ENCODE assay signal across 12 mouse cellular contexts in the genomic region with DNA sequence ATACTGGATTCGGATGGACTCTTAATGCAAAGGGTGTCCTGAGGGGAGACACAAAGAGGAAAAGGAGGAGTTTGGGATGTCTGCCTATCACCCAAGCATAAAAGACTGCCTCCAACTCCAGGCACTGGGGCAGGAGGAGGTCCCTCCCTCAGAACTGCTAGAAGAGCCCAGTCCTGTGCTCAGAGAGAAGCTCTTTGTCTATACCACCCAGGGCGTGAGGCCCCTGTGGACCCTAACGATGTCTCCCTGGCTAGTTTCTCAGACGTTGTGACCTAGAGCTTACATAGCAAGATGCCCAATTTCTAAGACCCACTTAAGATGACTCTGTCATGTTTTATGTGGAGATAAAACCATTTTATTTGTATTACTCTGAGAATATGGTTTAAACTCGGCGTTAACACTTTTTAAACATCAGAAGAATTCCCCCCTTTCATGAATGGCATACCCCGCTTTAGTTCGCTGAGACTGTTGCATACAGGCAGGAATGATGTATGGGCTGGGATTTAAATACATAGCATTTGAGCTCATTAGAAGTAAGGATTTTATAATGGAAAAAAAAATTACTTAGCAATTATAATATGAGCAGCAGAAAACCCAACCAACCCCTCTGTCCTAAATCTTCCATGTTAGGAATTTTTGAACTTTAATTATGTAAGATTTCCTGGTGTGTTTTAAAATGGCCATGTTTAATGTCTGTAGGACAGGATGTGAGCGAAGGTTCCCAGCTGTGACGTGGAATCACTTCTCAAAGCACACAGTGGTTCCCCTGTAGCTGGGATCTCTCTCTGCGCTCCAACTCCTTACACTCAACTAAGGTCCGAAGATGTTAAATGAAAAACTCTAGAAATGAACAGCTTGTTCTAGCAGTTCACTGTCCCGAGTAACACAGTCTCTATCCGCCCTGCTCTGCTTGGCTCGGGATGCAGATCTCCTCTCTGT.
A peak's percentile ranks its signal among the peaks of the same experiment; 100 is the strongest.
DNase-seq lines count a peak whose midpoint lies in the region; ATAC-seq and TF ChIP-seq lines count a peak whose summit lies in the region.
"Had no signal": no experiment of that assay in that cellular context is flagged by ENCODE, and none has a peak within 500 bp of the region (broad histone marks: within the 10 kb centered on the region; RNA-seq: fewer than 3 reads in every experiment).

No protein-coding gene starts in this region.

- TF ChIP-seq EP300 in lung, postnatal 0 days (IDR thresholded peaks at IDR 0.05): no peak

- H3K9me3 ChIP-seq in intestine, embryonic 14.5 days (ENCODE audit: control insufficient read depth, low read length): no peaks in the 10 kb centered on the region
- no peaks in the 10 kb centered on the region for H3K9me3 ChIP-seq in intestine, embryonic 16.5 days (ENCODE audit: control insufficient read depth, low read length)
- no peaks in the 10 kb centered on the region for H3K9me3 ChIP-seq in midbrain, embryonic 11.5 days (ENCODE audit: control insufficient read depth, low read length)
- H3K9me3 ChIP-seq in midbrain, embryonic 14.5 days (ENCODE audit: control insufficient read depth, low read length): no peaks in the 10 kb centered on the region
- no peaks in the 10 kb centered on the region for H3K9me3 ChIP-seq in lung, postnatal 0 days (ENCODE audit: low read length)
- H3K9me3 ChIP-seq: embryonic facial prominence, embryonic 15.5 days; hindbrain, embryonic 15.5 days; limb, embryonic 12.5 days had no signal

- no peaks in the 10 kb centered on the region for H3K27me3 ChIP-seq in intestine, embryonic 14.5 days (replicated peaks; ENCODE audit: control insufficient read depth, insufficient read depth, low read length)
- no peaks in the 10 kb centered on the region for H3K27me3 ChIP-seq in intestine, embryonic 16.5 days (replicated peaks; ENCODE audit: control insufficient read depth, insufficient read depth, low read length)
- H3K27me3 ChIP-seq in midbrain, embryonic 11.5 days (ENCODE audit: control insufficient read depth, insufficient read depth, low read length): no peaks in the 10 kb centered on the region
- no peaks in the 10 kb centered on the region for H3K27me3 ChIP-seq in midbrain, embryonic 14.5 days (ENCODE audit: control insufficient read depth, insufficient read depth, low read length)
- no peaks in the 10 kb centered on the region for H3K27me3 ChIP-seq in lung, postnatal 0 days (replicated peaks; ENCODE audit: insufficient read depth, low read length)
- H3K27me3 ChIP-seq: embryonic facial prominence, embryonic 15.5 days; hindbrain, embryonic 15.5 days; limb, embryonic 12.5 days had no signal

- H3K27ac ChIP-seq in intestine, embryonic 14.5 days (ENCODE audit: low read depth): peak overlapping the region; percentile 47; the same call in 1 of the 2 replicates
- H3K27ac ChIP-seq in intestine, embryonic 16.5 days (ENCODE audit: low read length): no peak overlapping the region
- no peak overlapping the region for H3K27ac ChIP-seq in midbrain, embryonic 11.5 days (ENCODE audit: low read depth, low read length)
- no peak overlapping the region for H3K27ac ChIP-seq in midbrain, embryonic 14.5 days (replicated peaks; ENCODE audit: low read depth, low read length)
- no peak overlapping the region for H3K27ac ChIP-seq in lung, postnatal 0 days (ENCODE audit: low read length)
- H3K27ac ChIP-seq: embryonic facial prominence, embryonic 15.5 days; hindbrain, embryonic 15.5 days; limb, embryonic 12.5 days had no signal

- DNase-seq in intestine, embryonic 14.5 days (ENCODE audit: low spot score): no peak
- DNase-seq in midbrain, embryonic 11.5 days (ENCODE audit: low spot score, missing footprints): no peak
- DNase-seq in midbrain, embryonic 14.5 days: no peak
- peak; percentile 61 for DNase-seq in lung, postnatal 0 days (ENCODE audit: low spot score)
- peak; percentile 42 for DNase-seq in retina, embryonic 14.5 days (ENCODE audit: low spot score)
- no peak for DNase-seq in left cerebral cortex, adult 18-20 months (ENCODE audit: low spot score in 2 of 2)
- DNase-seq: cerebellum, adult 18-20 months; right cerebral cortex, postnatal 25 days had no signal

- 46% methylated on average over 15 of the region's 15 CpGs for WGBS in intestine, embryonic 14.5 days
- 57% methylated on average over 15 of the region's 15 CpGs for WGBS in intestine, embryonic 16.5 days
- WGBS in midbrain, embryonic 11.5 days: 56% methylated on average over 15 of the region's 15 CpGs
- WGBS in midbrain, embryonic 14.5 days: 54% methylated on average over 15 of the region's 15 CpGs
- 50% methylated on average over 15 of the region's 15 CpGs for WGBS in lung, postnatal 0 days

- H3K4me1 ChIP-seq in intestine, embryonic 14.5 days (replicated peaks; ENCODE audit: control insufficient read depth, insufficient read depth, low read length): peaks cover 9% of the 10 kb centered on the region; the same call in 1 of the 2 replicates
- no peaks in the 10 kb centered on the region for H3K4me1 ChIP-seq in intestine, embryonic 16.5 days (ENCODE audit: control insufficient read depth, insufficient read depth, low read length)
- no peaks in the 10 kb centered on the region; the same call in 1 of the 2 replicates for H3K4me1 ChIP-seq in midbrain, embryonic 11.5 days (ENCODE audit: control insufficient read depth, insufficient read depth, low read length)
- no peaks in the 10 kb centered on the region for H3K4me1 ChIP-seq in midbrain, embryonic 14.5 days (ENCODE audit: control insufficient read depth, insufficient read depth, low read length)
- H3K4me1 ChIP-seq in lung, postnatal 0 days (ENCODE audit: insufficient read depth, low read depth, low read length): 0 out of 2 replicates have a peak, but pooled peaks cover 3% of the 10 kb centered on the region
- H3K4me1 ChIP-seq: hindbrain, embryonic 15.5 days had no signal

- TF ChIP-seq CTCF in lung, postnatal 0 days (IDR thresholded peaks at IDR 0.05): no peak

- no peaks in the 10 kb centered on the region for H3K36me3 ChIP-seq in intestine, embryonic 14.5 days (ENCODE audit: control insufficient read depth, insufficient read depth, low read length)
- H3K36me3 ChIP-seq in intestine, embryonic 16.5 days (ENCODE audit: control insufficient read depth, insufficient read depth, low read length): no peaks in the 10 kb centered on the region
- no peaks in the 10 kb centered on the region for H3K36me3 ChIP-seq in midbrain, embryonic 11.5 days (ENCODE audit: control insufficient read depth, insufficient read depth, low read length)
- no peaks in the 10 kb centered on the region for H3K36me3 ChIP-seq in midbrain, embryonic 14.5 days (ENCODE audit: control insufficient read depth, insufficient read depth, low read length)
- no peaks in the 10 kb centered on the region for H3K36me3 ChIP-seq in lung, postnatal 0 days (ENCODE audit: insufficient read depth, low read length)
- H3K36me3 ChIP-seq: embryonic facial prominence, embryonic 15.5 days; hindbrain, embryonic 15.5 days; limb, embryonic 12.5 days had no signal

- ATAC-seq in intestine, embryonic 14.5 days (replicated peaks; ENCODE audit: low FRiP score, low TSS enrichment, low read depth): 0 out of 2 replicates have a peak, but pooled peaks have one; percentile 36
- ATAC-seq in intestine, embryonic 16.5 days: no peak
- peak; percentile 54; the same call in 1 of the 2 replicates for ATAC-seq in midbrain, embryonic 11.5 days (ENCODE audit: low FRiP score)
- ATAC-seq in midbrain, embryonic 14.5 days (ENCODE audit: low FRiP score, low TSS enrichment): no peak
- ATAC-seq in lung, postnatal 0 days: peak; percentile 65

- H3K4me3 ChIP-seq in intestine, embryonic 14.5 days (ENCODE audit: low read depth, low read length): no peak overlapping the region
- H3K4me3 ChIP-seq in intestine, embryonic 16.5 days (ENCODE audit: low read length): no peak overlapping the region
- no peak overlapping the region for H3K4me3 ChIP-seq in midbrain, embryonic 11.5 days (ENCODE audit: low read depth, low read length)
- H3K4me3 ChIP-seq in midbrain, embryonic 14.5 days (replicated peaks; ENCODE audit: low read depth, low read length): no peak overlapping the region
- H3K4me3 ChIP-seq in lung, postnatal 0 days (ENCODE audit: low read depth, low read length): no peak overlapping the region
- H3K4me3 ChIP-seq: embryonic facial prominence, embryonic 15.5 days; hindbrain, embryonic 15.5 days; limb, embryonic 12.5 days had no signal

- H3K9ac ChIP-seq in intestine, embryonic 14.5 days (ENCODE audit: low read length): no peak overlapping the region
- no peak overlapping the region for H3K9ac ChIP-seq in intestine, embryonic 16.5 days (ENCODE audit: low read depth, low read length)
- no peak overlapping the region for H3K9ac ChIP-seq in midbrain, embryonic 11.5 days (ENCODE audit: low read length)
- H3K9ac ChIP-seq in midbrain, embryonic 14.5 days (replicated peaks; ENCODE audit: low read length): no peak overlapping the region
- H3K9ac ChIP-seq in lung, postnatal 0 days (replicated peaks; ENCODE audit: low read depth): no peak overlapping the region
- H3K9ac ChIP-seq: embryonic facial prominence, embryonic 15.5 days; hindbrain, embryonic 15.5 days; limb, embryonic 12.5 days had no signal

- H3K4me2 ChIP-seq in intestine, embryonic 14.5 days (ENCODE audit: low read length): 0 out of 2 replicates have a peak overlapping the region, but pooled peaks have one; percentile 6
- no peak overlapping the region for H3K4me2 ChIP-seq in intestine, embryonic 16.5 days (ENCODE audit: low read depth, low read length)
- H3K4me2 ChIP-seq in midbrain, embryonic 11.5 days: no peak overlapping the region
- no peak overlapping the region for H3K4me2 ChIP-seq in midbrain, embryonic 14.5 days (ENCODE audit: low read length)
- H3K4me2 ChIP-seq in lung, postnatal 0 days (replicated peaks; ENCODE audit: low read depth, low read length): no peak overlapping the region
- H3K4me2 ChIP-seq: embryonic facial prominence, embryonic 15.5 days; hindbrain, embryonic 15.5 days; limb, embryonic 12.5 days had no signal

Comparison
In these comparisons a context has a peak if more than half of its experiments do, and no peak if none do; other contexts are left out.
1. ATAC-seq: peak in intestine, embryonic 14.5 days (single experiment), midbrain, embryonic 11.5 days (single experiment) and lung, postnatal 0 days (single experiment); none in intestine, embryonic 16.5 days (single experiment) and midbrain, embryonic 14.5 days (single experiment).
2. DNase-seq: peak in lung, postnatal 0 days (single experiment) and retina, embryonic 14.5 days (single experiment); none in intestine, embryonic 14.5 days (single experiment), midbrain, embryonic 11.5 days (single experiment), midbrain, embryonic 14.5 days (single experiment) and left cerebral cortex, adult 18-20 months (0 of 2).